Mouse (Mus musculus) hindbrain, embryonic 14.5 days (tissue): ENCODE results near the gene Kcnq1. TPM values are rescaled to one million over a fixed set of nuclear protein-coding genes. Genes with fewer than 3 reads are reported as not detected.

Source experiments
- ATAC-seq: fragments of 200-750 bp; cut with Nextera tagmentation; 2 replicates; pipeline ENCODE4 v1.8.0; 2017; ENCODE audit warnings: moderate number of reproducible peaks, mild to moderate bottlenecking, moderate TSS enrichment, moderate library complexity; ENCODE audit not compliant: low FRiP score
- DNase-seq: peaks from one replicate; pipeline ENCODE4 v3.0.0-alpha.2; 2015; ENCODE audit warnings: low spot score
- H3K27ac ChIP-seq: fragments of 300-500 bp; sonication (generic); 2 replicates; pipeline ENCODE4 v1.5.1; 2014; ENCODE audit warnings: mild to moderate bottlenecking, moderate library complexity
- H3K27me3 ChIP-seq: fragments of 300-500 bp; sonication (generic); 2 replicates; pipeline ENCODE4 v1.6.1; 2014; ENCODE audit warnings: mild to moderate bottlenecking, low read length, mixed read lengths; ENCODE audit not compliant: control insufficient read depth, insufficient read depth
- H3K36me3 ChIP-seq: fragments of 300-500 bp; sonication (generic); replicated peaks from 2 replicates; pipeline ENCODE4 v1.6.1; 2014; ENCODE audit not compliant: control insufficient read depth, insufficient read depth
- H3K4me1 ChIP-seq: fragments of 300-500 bp; sonication (generic); replicated peaks from 2 replicates; pipeline ENCODE4 v1.6.1; 2014; ENCODE audit warnings: antibody characterized with exemption, low read length, mixed read lengths; ENCODE audit not compliant: control insufficient read depth, insufficient read depth
- H3K4me2 ChIP-seq: fragments of 300-500 bp; sonication (generic); replicated peaks from 2 replicates; pipeline ENCODE4 v1.6.1; 2014; ENCODE audit warnings: mild to moderate bottlenecking, moderate library complexity
- H3K4me3 ChIP-seq: fragments of 300-500 bp; sonication (generic); replicated peaks from 2 replicates; pipeline ENCODE4 v1.5.1; 2014; ENCODE audit warnings: mild to moderate bottlenecking, low read length
- H3K9ac ChIP-seq: fragments of 300-500 bp; sonication (generic); 2 replicates; pipeline ENCODE4 v1.6.1; 2014
- H3K9me3 ChIP-seq: fragments of 300-500 bp; sonication (generic); 2 replicates; pipeline ENCODE4 v1.6.1; 2016; ENCODE audit warnings: low read length; ENCODE audit not compliant: control insufficient read depth
- WGBS: fragments of 180-500 bp; shearing (Covaris S2); extraction: QIAGEN DNeasy Blood & Tissue Kit; methylation state at CpG from one replicate; pipeline ENCODE4 v1.1.7; 2014; 5-methylcytosine and 5-hydroxymethylcytosine counted together
- polyA plus RNA-seq: library from polyadenylated mRNA; unstranded; fragments of >200 nt; fragmentation: Nextera tagmentation; extraction: Ambion mirVana; gene quantifications from 2 replicates; pipeline ENCODE4 v1.2.1, GENCODE M21; 2014

Gene Kcnq1
- polyA plus RNA-seq, 1 experiment from 2014 or later = 0.94 TPM

- peak overlapping the region; percentile 50 for H3K4me2 ChIP-seq
- no peak for DNase-seq
- peak overlapping the region; percentile 30 for H3K4me3 ChIP-seq
- no peak for ATAC-seq
- peaks cover 45% of the 10 kb centered on the region for H3K27me3 ChIP-seq
- no peaks in the 10 kb centered on the region; the same call in 1 of the 2 replicates for H3K4me1 ChIP-seq
- WGBS = 8% methylated on average over 49 of the region's 57 CpGs
- H3K27ac ChIP-seq = no peak overlapping the region
- H3K36me3 ChIP-seq = no peaks in the 10 kb centered on the region
- no peaks in the 10 kb centered on the region for H3K9me3 ChIP-seq
- no peak overlapping the region; the same call in 1 of the 2 replicates for H3K9ac ChIP-seq
These were observed 707 bp downstream of the Kcnq1 start for GRCm38 (mm10) chr7:143106672-143107465.

GRCm38 (mm10) chr7:143108200-143108599 lies 2.0 kb downstream of the Kcnq1 start:
- ATAC-seq (no peak), DNase-seq (no peak)
- Histone ChIP-seq H3K27ac (no peak overlapping the region), H3K9me3 (no peaks in the 10 kb centered on the region), H3K27me3 (peaks cover 45% of the 10 kb centered on the region), H3K9ac (no peak overlapping the region), H3K4me3 (no peak overlapping the region), H3K36me3 (no peaks in the 10 kb centered on the region), H3K4me1 (no peaks in the 10 kb centered on the region; the same call in 1 of the 2 replicates), H3K4me2 (no peak overlapping the region)
- 44% methylated on average over 5 of the region's 5 CpGs for WGBS

- no peak overlapping the region for H3K9ac ChIP-seq
- H3K27me3 ChIP-seq = peaks cover 45% of the 10 kb centered on the region
- DNase-seq (no peak), ATAC-seq (no peak)
- no peaks in the 10 kb centered on the region; the same call in 1 of the 2 replicates for H3K4me1 ChIP-seq
- H3K27ac ChIP-seq = no peak overlapping the region
- H3K4me2 ChIP-seq = no peak overlapping the region
- H3K9me3 ChIP-seq = 0 out of 2 replicates have a peak, but pooled peaks cover under 1% of the 10 kb centered on the region
- H3K4me3 ChIP-seq = no peak overlapping the region
- H3K36me3 ChIP-seq = no peaks in the 10 kb centered on the region
- 34% methylated on average over 3 of the region's 3 CpGs for WGBS
These were observed 3.0 kb downstream of the Kcnq1 start for GRCm38 (mm10) chr7:143108996-143109660.

- H3K27me3 ChIP-seq = peaks cover 43% of the 10 kb centered on the region
- H3K4me3 ChIP-seq = no peak overlapping the region
- H3K4me1 ChIP-seq = no peaks in the 10 kb centered on the region; the same call in 1 of the 2 replicates
- DNase-seq (no peak), ATAC-seq (no peak)
- 69% methylated on average over 3 of the region's 3 CpGs for WGBS
- no peak overlapping the region for H3K27ac ChIP-seq
- no peaks in the 10 kb centered on the region for H3K36me3 ChIP-seq
- H3K9me3 ChIP-seq = peaks cover 6% of the 10 kb centered on the region; the same call in 1 of the 2 replicates
- H3K4me2 ChIP-seq = no peak overlapping the region
- no peak overlapping the region for H3K9ac ChIP-seq
These were observed 3.5 kb downstream of the Kcnq1 start for GRCm38 (mm10) chr7:143109696-143110095.

GRCm38 (mm10) chr7:143110803-143111202 lies 4.6 kb downstream of the Kcnq1 start:
- no peak overlapping the region for H3K4me3 ChIP-seq

GRCm38 (mm10) chr7:143111719-143112118 lies 5.6 kb downstream of the Kcnq1 start:
- Histone ChIP-seq H3K9me3 (peaks cover 11% of the 10 kb centered on the region; the same call in 1 of the 2 replicates), H3K27ac (no peak overlapping the region), H3K36me3 (no peaks in the 10 kb centered on the region), H3K27me3 (peaks cover 23% of the 10 kb centered on the region), H3K4me3 (no peak overlapping the region), H3K4me1 (no peaks in the 10 kb centered on the region; the same call in 1 of the 2 replicates), H3K4me2 (no peak overlapping the region), H3K9ac (no peak overlapping the region)
- DNase-seq = no peak
- no peak for ATAC-seq
- WGBS = 71% methylated on average over 4 of the region's 4 CpGs

More at GRCm38 (mm10) chr7:143110803-143111202, 4.6 kb downstream of the Kcnq1 start:
- no peaks in the 10 kb centered on the region for H3K36me3 ChIP-seq
- H3K27me3 ChIP-seq = peaks cover 32% of the 10 kb centered on the region
- H3K27ac ChIP-seq = no peak overlapping the region
- no peak overlapping the region for H3K4me2 ChIP-seq
- peaks cover 11% of the 10 kb centered on the region; the same call in 1 of the 2 replicates for H3K9me3 ChIP-seq
- H3K9ac ChIP-seq = no peak overlapping the region
- WGBS = 79% methylated on average over 1 of the region's 1 CpGs
- DNase-seq (no peak), ATAC-seq (no peak)
- no peaks in the 10 kb centered on the region; the same call in 1 of the 2 replicates for H3K4me1 ChIP-seq

- ATAC-seq (no peak), DNase-seq (no peak)
- no peak overlapping the region for H3K9ac ChIP-seq
- H3K4me3 ChIP-seq = no peak overlapping the region
- no peaks in the 10 kb centered on the region; the same call in 1 of the 2 replicates for H3K4me1 ChIP-seq
- H3K36me3 ChIP-seq = no peaks in the 10 kb centered on the region
- 63% methylated on average over 1 of the region's 1 CpGs for WGBS
- no peak overlapping the region for H3K27ac ChIP-seq
- H3K9me3 ChIP-seq = peaks cover 11% of the 10 kb centered on the region; the same call in 1 of the 2 replicates
- H3K4me2 ChIP-seq = no peak overlapping the region
- H3K27me3 ChIP-seq = peaks cover 16% of the 10 kb centered on the region
These were observed 6.2 kb downstream of the Kcnq1 start for GRCm38 (mm10) chr7:143112395-143112794.

- peaks cover 11% of the 10 kb centered on the region; the same call in 1 of the 2 replicates for H3K9me3 ChIP-seq
- no peak overlapping the region for H3K4me2 ChIP-seq
- H3K9ac ChIP-seq = no peak overlapping the region
- H3K36me3 ChIP-seq = no peaks in the 10 kb centered on the region
- no peak overlapping the region for H3K27ac ChIP-seq
- H3K4me1 ChIP-seq = no peaks in the 10 kb centered on the region
- no peak for ATAC-seq
- no peak overlapping the region for H3K4me3 ChIP-seq
- no peaks in the 10 kb centered on the region for H3K27me3 ChIP-seq
- no peak for DNase-seq
These were observed 8.6 kb downstream of the Kcnq1 start for GRCm38 (mm10) chr7:143114773-143115172.

GRCm38 (mm10) chr7:143116521-143116920 lies 10.4 kb downstream of the Kcnq1 start:
- WGBS = 81% methylated on average over 5 of the region's 5 CpGs
- Histone ChIP-seq H3K4me1 (no peaks in the 10 kb centered on the region), H3K27me3 (no peaks in the 10 kb centered on the region), H3K4me3 (no peak overlapping the region), H3K9ac (no peak overlapping the region), H3K4me2 (no peak overlapping the region), H3K36me3 (no peaks in the 10 kb centered on the region), H3K27ac (no peak overlapping the region), H3K9me3 (peaks cover 11% of the 10 kb centered on the region; the same call in 1 of the 2 replicates)
- ATAC-seq = no peak
- no peak for DNase-seq
